Mouse (Mus musculus) forebrain, embryonic 14.5 days (tissue): Measurements from ENCODE around the gene Bcl2l15. TPM values are rescaled to one million over a fixed set of nuclear protein-coding genes. Genes with fewer than 3 reads are reported as not detected.
"Not testable (repeated sequence)": the region's sequence is repeated elsewhere in the genome, so short reads cannot be mapped to it uniquely, and the experiment has no call there.

Experiments used
- ATAC-seq: fragments of 200-750 bp; cut with Nextera tagmentation; 2 replicates; pipeline ENCODE4 v1.8.0; 2017; ENCODE audit warnings: mild to moderate bottlenecking, moderate library complexity
- DNase-seq: peaks from one replicate; pipeline ENCODE4 v3.0.0-alpha.2; 2015; ENCODE audit warnings: low spot score
- H3K27ac ChIP-seq: fragments of 300-500 bp; sonication (generic); 2 replicates; pipeline ENCODE4 v1.5.1; 2014; ENCODE audit warnings: low read depth, mild to moderate bottlenecking, control low read depth, low read length, moderate library complexity
- H3K27me3 ChIP-seq: fragments of 300-500 bp; sonication (generic); replicated peaks from 2 replicates; pipeline ENCODE4 v1.6.1; 2014; ENCODE audit warnings: low read length, control low read depth, mixed read lengths; ENCODE audit not compliant: control insufficient read depth, insufficient read depth
- H3K36me3 ChIP-seq: fragments of 300-500 bp; sonication (generic); 2 replicates; pipeline ENCODE4 v1.6.1; 2014; ENCODE audit warnings: low read length, control low read depth; ENCODE audit not compliant: control insufficient read depth, insufficient read depth
- H3K4me1 ChIP-seq: fragments of 300-500 bp; sonication (generic); 2 replicates; pipeline ENCODE4 v1.6.1; 2014; ENCODE audit warnings: antibody characterized with exemption, low read length, control low read depth; ENCODE audit not compliant: control insufficient read depth, insufficient read depth
- H3K4me2 ChIP-seq: fragments of 300-500 bp; sonication (generic); 2 replicates; pipeline ENCODE4 v1.6.1; 2014; ENCODE audit warnings: mild to moderate bottlenecking, control low read depth, low read length
- H3K4me3 ChIP-seq: fragments of 300-500 bp; sonication (generic); 2 replicates; pipeline ENCODE4 v1.5.1; 2014; ENCODE audit warnings: low read depth, low read length, control low read depth
- H3K9ac ChIP-seq: fragments of 300-500 bp; sonication (generic); 2 replicates; pipeline ENCODE4 v1.6.1; 2014; ENCODE audit warnings: mild to moderate bottlenecking, low read length, control low read depth, moderate library complexity
- H3K9me3 ChIP-seq: fragments of 300-500 bp; sonication (generic); replicated peaks from 2 replicates; pipeline ENCODE4 v1.6.1; 2016; ENCODE audit warnings: low read length, control low read depth, mixed read lengths; ENCODE audit not compliant: control insufficient read depth
- WGBS: fragments of 180-500 bp; shearing (Covaris S2); extraction: QIAGEN DNeasy Blood & Tissue Kit; methylation state at CpG from one replicate; pipeline ENCODE4 v1.1.7; 2014; 5-methylcytosine and 5-hydroxymethylcytosine counted together
- polyA plus RNA-seq: library from polyadenylated mRNA; unstranded; fragments of >200 nt; fragmentation: Nextera tagmentation; extraction: Ambion mirVana; gene quantifications from 2 replicates; pipeline ENCODE4 v1.2.1, GENCODE M21; 2014

Gene Bcl2l15
- polyA plus RNA-seq, result not detected in 2 replicates

DNA sequence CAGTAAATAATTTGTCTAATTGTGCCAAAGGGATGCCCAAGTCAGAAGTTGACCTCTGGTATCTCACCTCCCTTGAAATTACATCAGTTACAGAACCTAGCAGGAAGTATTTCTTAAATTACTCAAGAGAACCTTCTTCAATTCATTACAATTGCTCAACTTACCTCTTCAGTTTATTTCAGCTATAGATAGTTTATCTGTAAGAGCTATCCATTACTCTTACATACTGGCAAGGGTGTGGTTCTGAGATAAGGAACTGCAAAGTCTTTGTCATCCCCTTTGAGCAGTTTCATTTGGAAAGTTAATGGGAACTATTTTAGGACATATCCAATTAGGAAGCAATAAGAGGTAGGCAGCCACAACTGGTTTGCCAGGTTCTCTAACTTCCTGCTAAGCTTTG is at the start of gene Bcl2l15:
Gene Bcl2l15, plus strand, starts transcription at position 176 of the 400 bp plus-strand sequence.
- Histone ChIP-seq H3K27me3 (no peaks in the 10 kb centered on the region), H3K36me3 (no peaks in the 10 kb centered on the region), H3K9me3 (no peaks in the 10 kb centered on the region), H3K9ac (no peak within 1 kb of the TSS), H3K4me1 (no peaks in the 10 kb centered on the region), H3K4me3 (no peak within 1 kb of the TSS), H3K27ac (no peak within 1 kb of the TSS), H3K4me2 (no peak within 1 kb of the TSS)
- no peak for DNase-seq
- ATAC-seq, result no peak

GRCm38 (mm10) chr3:103782844-103783609 is 49.4 kb upstream of the Bcl2l15 start:
- ATAC-seq (no peak), DNase-seq (no peak)
- H3K27ac ChIP-seq, result no peak overlapping the region
- H3K4me2 ChIP-seq, result no peak overlapping the region
- H3K4me3 ChIP-seq, result no peak overlapping the region
- WGBS, result 95% methylated on average over 4 of the region's 4 CpGs
- H3K9me3 ChIP-seq, result no peaks in the 10 kb centered on the region
- H3K27me3 ChIP-seq, result no peaks in the 10 kb centered on the region
- no peak overlapping the region for H3K9ac ChIP-seq
- no peaks in the 10 kb centered on the region for H3K4me1 ChIP-seq
- 0 out of 2 replicates have a peak, but pooled peaks cover 4% of the 10 kb centered on the region for H3K36me3 ChIP-seq

DNA sequence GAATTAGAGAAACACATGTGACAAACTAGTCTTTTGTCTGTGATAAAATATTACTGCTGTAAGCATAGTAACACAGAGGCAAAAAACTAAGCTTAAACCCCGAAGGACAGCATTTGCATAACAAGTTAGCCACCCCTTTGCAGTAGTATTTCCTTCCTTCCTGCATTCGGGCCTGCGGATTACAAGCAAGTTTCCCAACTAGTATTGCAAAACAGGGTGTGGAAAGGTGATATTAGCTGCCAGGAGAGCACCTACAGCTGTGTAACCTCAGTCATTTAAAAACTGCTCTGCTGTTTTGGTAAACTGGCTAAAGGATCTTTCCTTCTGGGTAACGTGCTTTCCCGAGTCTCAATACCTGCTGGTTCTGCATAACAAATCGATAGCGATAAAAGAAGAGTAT is 45.2 kb upstream of the Bcl2l15 start:
- 66% methylated on average over 7 of the region's 7 CpGs for WGBS
- Histone ChIP-seq H3K4me2 (no peak overlapping the region), H3K9me3 (no peaks in the 10 kb centered on the region), H3K27me3 (no peaks in the 10 kb centered on the region), H3K36me3 (no peaks in the 10 kb centered on the region), H3K27ac (no peak overlapping the region), H3K9ac (no peak overlapping the region), H3K4me3 (no peak overlapping the region), H3K4me1 (peaks cover 17% of the 10 kb centered on the region)
- no peak for DNase-seq
- no peak for ATAC-seq

- no peak overlapping the region for H3K4me3 ChIP-seq
- DNase-seq, result no peak
- H3K27me3 ChIP-seq, result no peaks in the 10 kb centered on the region
- 83% methylated on average over 7 of the region's 7 CpGs for WGBS
- peaks cover 17% of the 10 kb centered on the region for H3K4me1 ChIP-seq
- H3K27ac ChIP-seq, result no peak overlapping the region
- H3K4me2 ChIP-seq, result peak overlapping the region; percentile 87
- H3K9me3 ChIP-seq, result no peaks in the 10 kb centered on the region
- no peak overlapping the region for H3K9ac ChIP-seq
- H3K36me3 ChIP-seq, result no peaks in the 10 kb centered on the region
- no peak for ATAC-seq
These were observed 43.3 kb upstream of the Bcl2l15 start for GRCm38 (mm10) chr3:103789096-103789495.

GRCm38 (mm10) chr3:103789891-103790345 is 42.5 kb upstream of the Bcl2l15 start:
- H3K4me1 ChIP-seq, result peaks cover 17% of the 10 kb centered on the region
- WGBS, result 3% methylated on average over 14 of the region's 14 CpGs
- peak overlapping the region; percentile 93 for H3K4me3 ChIP-seq

DNA sequence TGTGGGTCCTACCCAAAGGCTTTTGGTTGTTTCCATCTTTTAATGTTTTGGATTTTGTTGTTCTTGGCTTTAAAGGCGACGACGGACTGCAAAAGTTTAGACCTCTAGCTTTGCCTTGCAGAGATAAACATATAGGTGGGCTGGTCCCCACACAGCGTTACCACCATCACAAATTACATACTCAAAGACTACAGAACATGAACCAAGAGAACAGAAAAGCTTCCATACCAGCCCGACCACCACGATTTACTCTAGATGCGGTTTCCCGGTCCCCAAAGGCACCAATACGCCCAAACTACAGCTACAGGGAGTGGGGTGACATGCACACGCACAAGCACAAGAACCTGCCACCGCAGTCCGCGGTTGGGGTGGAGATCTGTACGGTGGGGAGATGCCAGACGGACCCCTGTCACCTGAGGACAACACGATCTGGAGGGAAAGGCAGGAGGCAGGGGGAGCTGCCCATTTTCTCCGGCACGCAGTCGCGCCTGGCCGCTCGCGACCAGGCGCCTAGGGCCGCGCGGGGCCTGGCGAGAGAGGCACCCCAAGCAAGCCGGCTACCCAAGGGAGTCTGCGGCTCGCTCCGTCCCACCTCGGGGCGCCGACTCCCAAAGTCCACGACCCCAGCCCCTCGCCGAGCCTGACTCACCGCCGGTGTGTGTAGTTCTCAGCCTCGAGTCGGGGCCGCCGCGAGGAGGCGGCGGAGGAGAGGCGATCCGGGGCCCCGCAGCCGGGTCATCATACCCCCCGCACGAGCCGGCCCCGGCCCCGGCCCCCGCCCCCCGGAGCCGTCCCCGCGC is 41.9 kb upstream of the Bcl2l15 start:
- peak; percentile 84 for ATAC-seq
- peak; percentile 24 for DNase-seq
- peaks cover 17% of the 10 kb centered on the region for H3K4me1 ChIP-seq
- H3K36me3 ChIP-seq, result no peaks in the 10 kb centered on the region
- H3K9me3 ChIP-seq, result no peaks in the 10 kb centered on the region
- H3K27me3 ChIP-seq, result no peaks in the 10 kb centered on the region
- peak overlapping the region; percentile 87 for H3K27ac ChIP-seq
- peak overlapping the region; percentile 96 for H3K9ac ChIP-seq
- WGBS, result under 1% methylated on average over 52 of the region's 61 CpGs
- peak overlapping the region; percentile 87 for H3K4me2 ChIP-seq
- peak overlapping the region; percentile 93 for H3K4me3 ChIP-seq

More at GRCm38 (mm10) chr3:103789891-103790345, 42.5 kb upstream of the Bcl2l15 start:
- H3K36me3 ChIP-seq, result no peaks in the 10 kb centered on the region
- no peaks in the 10 kb centered on the region for H3K27me3 ChIP-seq
- DNase-seq, result peak; percentile 29
- H3K4me2 ChIP-seq, result peak overlapping the region; percentile 87
- ATAC-seq, result no peak
- no peaks in the 10 kb centered on the region for H3K9me3 ChIP-seq
- H3K27ac ChIP-seq, result peak overlapping the region; percentile 87; the same call in 1 of the 2 replicates
- peak overlapping the region; percentile 96 for H3K9ac ChIP-seq

- Histone ChIP-seq H3K4me3 (peak within 1 kb of the TSS; percentile 93), H3K27me3 (no peaks in the 10 kb centered on the region), H3K9ac (peak within 1 kb of the TSS; percentile 96), H3K4me1 (peaks cover 17% of the 10 kb centered on the region), H3K4me2 (peak within 1 kb of the TSS; percentile 87), H3K9me3 (no peaks in the 10 kb centered on the region), H3K27ac (peak within 1 kb of the TSS; percentile 87), H3K36me3 (no peaks in the 10 kb centered on the region)
- peak; percentile 95 for DNase-seq
- WGBS, result 10% methylated on average over 43 of the region's 49 CpGs
- ATAC-seq, result peak; percentile 97
These were observed 40.9 kb upstream of the Bcl2l15 start, which contains the start of gene Hipk1 for GRCm38 (mm10) chr3:103791230-103792110. Gene Hipk1, minus strand, starts transcription at chr3:103791563.

DNA sequence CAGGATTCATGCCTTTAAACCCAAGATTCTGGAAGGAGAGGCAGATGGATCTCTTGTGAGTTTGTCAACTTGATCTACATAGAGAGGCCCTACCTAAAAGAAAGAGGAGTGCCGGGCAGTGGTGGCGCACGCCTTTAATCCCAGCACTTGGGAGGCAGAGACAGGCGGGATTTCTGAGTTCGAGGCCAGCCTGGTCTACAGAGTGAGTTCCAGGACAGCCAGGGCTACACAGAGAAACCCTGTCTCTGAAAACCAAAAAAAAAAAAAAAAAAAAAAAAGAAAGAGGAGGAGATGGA is 40.3 kb upstream of the Bcl2l15 start:
- not testable (repeated sequence) for H3K27me3 ChIP-seq, H3K9ac ChIP-seq, H3K36me3 ChIP-seq, H3K27ac ChIP-seq, DNase-seq, ATAC-seq, H3K9me3 ChIP-seq
- Histone ChIP-seq H3K4me2 (peak overlapping the region; percentile 69), H3K4me1 (peaks cover 17% of the 10 kb centered on the region), H3K4me3 (peak overlapping the region; percentile 93; the same call in 1 of the 2 replicates)
- WGBS, result 75% methylated on average over 5 of the region's 5 CpGs
